Mouse (Mus musculus): ENCODE results near the gene Ptprg. TPM values are rescaled to one million over a fixed set of nuclear protein-coding genes. Genes with fewer than 3 reads are reported as not detected.

The Ptprg gene
- polyA plus RNA-seq, 1 experiment from 2014 or later: 47.9 TPM

DNA sequence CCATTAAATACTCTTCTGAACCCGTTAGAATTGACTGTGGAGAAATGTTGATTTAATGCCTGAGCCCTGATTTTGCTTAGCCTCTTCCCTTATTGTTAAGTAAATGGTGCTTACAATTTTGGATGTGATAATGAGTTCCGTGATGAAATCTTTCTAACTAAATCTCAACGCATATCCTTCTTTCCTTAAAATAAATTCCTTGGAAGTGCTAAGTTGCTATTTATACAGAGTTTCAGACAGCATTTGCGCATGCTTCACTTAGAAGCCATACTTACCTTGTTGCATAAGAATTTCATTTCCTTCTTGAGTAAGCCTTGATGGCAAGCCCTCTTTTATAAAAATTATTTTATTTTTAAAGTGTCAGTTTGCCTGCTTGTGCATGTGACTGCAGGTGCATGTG is 70.2 kb downstream of the Ptprg start:
- Histone ChIP-seq H3K9ac (no peak overlapping the region), H3K9me3 (no peaks in the 10 kb centered on the region), H3K4me1 (peaks cover 20% of the 10 kb centered on the region), H3K36me3 (no peaks in the 10 kb centered on the region), H3K27me3 (no peaks in the 10 kb centered on the region), H3K27ac (no peak overlapping the region), H3K4me3 (no peak overlapping the region), H3K4me2 (replicated peaks) (no peak overlapping the region)
- no peak for ATAC-seq (ENCODE audit: insufficient number of reproducible peaks, insufficient read depth, low FRiP score, low TSS enrichment)
- 81% methylated on average over 4 of the region's 4 CpGs for WGBS

DNA sequence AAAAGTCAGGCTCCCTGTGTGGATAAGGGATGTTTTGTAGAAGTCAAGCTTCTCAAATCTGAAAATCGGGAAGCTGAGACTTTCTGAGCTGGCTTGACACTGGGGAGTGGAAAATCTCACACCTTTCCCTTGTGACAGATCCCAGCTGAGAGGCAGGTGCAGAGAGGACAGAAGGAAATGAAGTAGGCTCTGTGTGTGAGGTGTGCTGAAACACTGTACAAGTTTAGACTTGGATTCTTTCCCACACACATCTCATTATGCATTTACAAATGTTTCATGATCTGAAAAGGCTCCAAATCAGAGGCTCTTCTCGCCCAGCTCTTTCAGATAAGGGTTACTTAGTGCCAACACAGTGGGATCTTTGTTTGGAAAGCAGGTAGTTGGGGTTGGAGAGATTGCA is 77.4 kb downstream of the Ptprg start:
- H3K27ac ChIP-seq: no peak overlapping the region
- H3K4me1 ChIP-seq: peaks cover 14% of the 10 kb centered on the region
- H3K36me3 ChIP-seq: no peaks in the 10 kb centered on the region
- 53% methylated on average over 2 of the region's 2 CpGs for WGBS
- no peaks in the 10 kb centered on the region for H3K27me3 ChIP-seq
- no peak for ATAC-seq (ENCODE audit: insufficient number of reproducible peaks, insufficient read depth, low FRiP score, low TSS enrichment)
- no peak overlapping the region for H3K9ac ChIP-seq
- H3K9me3 ChIP-seq: no peaks in the 10 kb centered on the region
- no peak overlapping the region for H3K4me3 ChIP-seq
- H3K4me2 ChIP-seq (replicated peaks): no peak overlapping the region

DNA sequence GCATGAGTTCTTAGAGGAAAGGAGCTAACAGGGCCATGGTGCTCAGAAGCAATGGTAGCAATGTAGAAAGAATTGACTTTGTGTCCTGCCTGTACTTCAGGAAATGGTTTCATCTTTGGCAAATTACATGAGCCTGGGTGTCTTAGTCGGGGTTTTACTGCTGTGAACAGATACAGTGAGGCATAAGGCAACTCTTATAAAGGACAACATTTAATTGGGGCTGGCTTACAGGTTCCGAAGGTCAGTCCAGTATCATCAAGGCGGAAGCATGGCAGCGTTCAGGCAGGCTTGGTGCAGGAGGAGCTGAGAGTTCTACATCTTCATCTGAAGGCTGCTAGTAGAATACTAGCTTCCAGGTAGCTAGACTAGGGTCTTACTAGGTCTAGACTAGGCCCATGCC is 78.2 kb downstream of the Ptprg start:
- Histone ChIP-seq H3K4me1 (peaks cover 14% of the 10 kb centered on the region), H3K27me3 (no peaks in the 10 kb centered on the region), H3K4me3 (no peak overlapping the region), H3K9ac (no peak overlapping the region), H3K27ac (no peak overlapping the region), H3K9me3 (no peaks in the 10 kb centered on the region), H3K4me2 (replicated peaks) (no peak overlapping the region), H3K36me3 (no peaks in the 10 kb centered on the region)
- ATAC-seq (ENCODE audit: insufficient number of reproducible peaks, insufficient read depth, low FRiP score, low TSS enrichment): no peak
- 96% methylated on average over 4 of the region's 4 CpGs for WGBS

DNA sequence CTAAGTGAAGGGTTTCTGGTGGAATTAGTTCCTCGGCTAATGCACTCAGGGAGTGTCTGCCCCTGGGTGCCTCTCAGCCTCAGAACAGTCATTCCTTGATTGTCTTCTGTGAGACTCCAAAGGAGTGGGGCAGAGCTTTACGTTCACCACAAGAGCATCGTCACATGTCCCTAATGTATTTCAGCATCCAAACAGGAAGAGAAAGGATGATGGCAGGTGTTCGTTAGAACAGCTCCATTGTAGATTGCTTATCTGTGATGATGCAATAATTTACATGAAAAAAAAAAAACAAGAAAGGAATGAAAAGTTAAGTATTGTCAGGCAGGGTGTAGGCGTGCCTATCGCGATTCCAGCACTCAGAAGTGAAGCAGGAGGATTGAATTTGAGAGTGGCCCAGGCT is 84.3 kb downstream of the Ptprg start:
- Histone ChIP-seq H3K9ac (no peak overlapping the region), H3K27me3 (no peaks in the 10 kb centered on the region), H3K4me1 (peaks cover 6% of the 10 kb centered on the region), H3K9me3 (no peaks in the 10 kb centered on the region), H3K4me2 (replicated peaks) (no peak overlapping the region), H3K4me3 (no peak overlapping the region), H3K36me3 (no peaks in the 10 kb centered on the region), H3K27ac (no peak overlapping the region)
- WGBS: 86% methylated on average over 7 of the region's 7 CpGs
- no peak for ATAC-seq (ENCODE audit: insufficient number of reproducible peaks, insufficient read depth, low FRiP score, low TSS enrichment)

DNA sequence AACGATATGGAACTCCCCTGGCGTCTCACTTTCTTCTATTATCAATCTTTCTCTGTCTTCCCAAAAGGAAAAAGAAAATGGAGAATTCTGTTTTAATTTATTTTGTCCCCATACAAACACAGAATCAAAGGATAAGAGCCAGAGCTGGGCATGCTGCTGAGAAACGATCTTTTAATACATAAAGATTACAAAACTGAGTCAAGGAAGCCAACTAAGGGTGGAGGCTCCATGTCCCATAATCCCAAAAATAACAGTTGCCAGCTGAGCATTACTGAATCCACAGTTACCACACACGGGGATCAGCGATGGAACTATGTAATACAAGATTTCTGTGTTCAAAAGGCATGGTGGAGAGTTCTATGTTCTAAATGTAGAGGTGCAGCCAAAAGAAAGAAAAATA is 86.0 kb downstream of the Ptprg start:
- no peak for ATAC-seq (ENCODE audit: insufficient number of reproducible peaks, insufficient read depth, low FRiP score, low TSS enrichment)
- WGBS: 92% methylated on average over 5 of the region's 5 CpGs
- Histone ChIP-seq H3K4me2 (replicated peaks) (no peak overlapping the region), H3K9me3 (no peaks in the 10 kb centered on the region), H3K4me1 (peaks cover 6% of the 10 kb centered on the region), H3K27ac (no peak overlapping the region), H3K27me3 (no peaks in the 10 kb centered on the region), H3K9ac (no peak overlapping the region), H3K4me3 (no peak overlapping the region), H3K36me3 (no peaks in the 10 kb centered on the region)

DNA sequence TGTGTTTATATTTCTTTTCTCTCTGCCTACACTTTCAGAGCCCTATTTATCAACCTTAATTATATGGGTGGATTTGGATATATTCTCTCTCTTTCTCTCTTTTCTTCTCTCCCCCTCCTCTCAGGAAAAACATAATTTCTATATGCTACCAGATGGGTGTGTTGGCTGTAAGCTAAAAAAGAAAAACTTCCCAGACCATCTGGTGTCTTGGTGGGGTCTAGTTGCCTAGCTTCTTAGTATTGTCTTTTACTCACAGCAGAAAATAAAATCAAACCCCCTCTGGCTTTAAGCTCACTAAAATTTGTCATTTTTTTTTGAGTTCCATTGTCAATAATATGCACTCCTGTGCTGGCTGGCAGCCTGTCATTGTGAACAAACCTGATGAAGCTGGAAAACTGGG is 87.0 kb downstream of the Ptprg start:
- H3K9me3 ChIP-seq: no peaks in the 10 kb centered on the region
- no peaks in the 10 kb centered on the region for H3K36me3 ChIP-seq
- no peak overlapping the region for H3K4me2 ChIP-seq (replicated peaks)
- no peak for ATAC-seq (ENCODE audit: insufficient number of reproducible peaks, insufficient read depth, low FRiP score, low TSS enrichment)
- H3K27ac ChIP-seq: no peak overlapping the region
- no peaks in the 10 kb centered on the region for H3K27me3 ChIP-seq
- peaks cover 6% of the 10 kb centered on the region for H3K4me1 ChIP-seq
- H3K9ac ChIP-seq: no peak overlapping the region
- no peak overlapping the region for H3K4me3 ChIP-seq

DNA sequence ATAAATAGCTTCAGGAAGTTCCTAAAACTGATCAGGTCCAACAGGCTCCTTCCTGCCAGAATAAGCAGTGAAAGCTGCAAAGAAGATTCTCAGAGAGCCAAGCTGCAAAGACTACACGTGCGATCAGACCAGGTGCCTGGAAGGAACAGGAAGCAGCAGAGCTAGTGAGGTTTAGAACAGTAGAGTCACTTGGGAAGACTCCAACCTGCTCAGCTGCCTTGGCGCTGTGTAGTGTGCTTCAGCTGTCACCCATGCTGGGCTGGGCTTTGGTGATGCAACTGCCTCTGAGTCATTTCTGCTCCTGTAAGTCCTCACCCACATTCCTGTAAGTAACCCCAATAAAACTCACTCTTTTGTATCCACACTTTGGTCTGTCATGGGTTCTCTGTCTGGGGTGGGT is 87.7 kb downstream of the Ptprg start:
- no peak overlapping the region for H3K27ac ChIP-seq
- no peak for ATAC-seq (ENCODE audit: insufficient number of reproducible peaks, insufficient read depth, low FRiP score, low TSS enrichment)
- no peaks in the 10 kb centered on the region for H3K27me3 ChIP-seq
- no peaks in the 10 kb centered on the region for H3K9me3 ChIP-seq
- peaks cover 6% of the 10 kb centered on the region for H3K4me1 ChIP-seq
- H3K9ac ChIP-seq: no peak overlapping the region
- H3K4me2 ChIP-seq (replicated peaks): no peak overlapping the region
- H3K4me3 ChIP-seq: no peak overlapping the region
- 85% methylated on average over 3 of the region's 3 CpGs for WGBS
- no peaks in the 10 kb centered on the region for H3K36me3 ChIP-seq

DNA sequence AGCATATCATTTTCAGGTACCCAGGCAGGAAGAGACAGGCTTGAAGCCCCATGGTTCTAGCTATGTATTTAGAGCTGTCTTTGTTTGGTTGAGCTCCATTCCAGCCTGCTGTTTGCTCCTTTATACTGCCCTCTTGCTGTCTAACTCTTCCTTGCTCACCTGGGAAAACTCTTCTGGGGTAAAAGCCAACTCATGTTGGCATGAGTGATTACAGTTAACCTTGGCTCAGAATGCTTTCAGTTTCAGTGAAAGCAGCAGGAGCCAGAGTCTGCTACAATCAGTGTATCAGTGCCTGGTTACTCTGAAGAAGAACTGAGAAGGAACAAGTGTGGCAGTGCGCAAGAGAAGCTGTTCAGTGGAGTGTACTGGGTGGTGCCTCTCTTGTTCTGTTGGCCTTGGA is 89.6 kb downstream of the Ptprg start:
- Histone ChIP-seq H3K36me3 (no peaks in the 10 kb centered on the region), H3K9ac (no peak overlapping the region), H3K4me1 (peaks cover 6% of the 10 kb centered on the region), H3K27me3 (no peaks in the 10 kb centered on the region), H3K9me3 (no peaks in the 10 kb centered on the region), H3K27ac (no peak overlapping the region), H3K4me2 (replicated peaks) (no peak overlapping the region), H3K4me3 (no peak overlapping the region)
- 89% methylated on average over 1 of the region's 1 CpGs for whole genome bisulfite sequencing
- no peak for ATAC-seq (ENCODE audit: insufficient number of reproducible peaks, insufficient read depth, low FRiP score, low TSS enrichment)

DNA sequence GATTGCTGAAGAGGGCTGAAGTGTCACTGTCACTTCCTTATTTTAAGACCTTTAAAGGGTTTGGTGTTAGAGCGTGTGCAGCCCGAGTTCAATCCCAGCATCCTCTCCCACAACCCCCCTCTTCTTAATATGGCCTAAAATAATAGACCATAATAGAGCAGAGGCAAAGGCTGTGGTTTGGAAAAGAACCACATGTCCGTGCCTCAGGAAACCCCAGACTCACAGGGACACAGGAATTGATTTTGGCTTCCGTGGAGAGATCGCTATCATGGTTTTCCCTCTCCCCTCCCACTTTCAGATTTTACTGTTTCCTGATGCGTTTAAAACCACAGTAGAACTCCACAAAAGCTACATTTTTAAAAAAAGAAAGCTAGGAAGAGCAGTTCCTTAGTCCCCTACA is 104.0 kb downstream of the Ptprg start:
- H3K4me3 ChIP-seq: no peak overlapping the region
- no peak overlapping the region for H3K27ac ChIP-seq
- H3K27me3 ChIP-seq: no peaks in the 10 kb centered on the region
- 41% methylated on average over 6 of the region's 6 CpGs for WGBS
- no peaks in the 10 kb centered on the region for H3K36me3 ChIP-seq
- no peaks in the 10 kb centered on the region for H3K9me3 ChIP-seq
- peaks cover 15% of the 10 kb centered on the region; the same call in 1 of the 2 replicates for H3K4me1 ChIP-seq
- ATAC-seq (ENCODE audit: insufficient number of reproducible peaks, insufficient read depth, low FRiP score, low TSS enrichment): 0 out of 2 replicates have a peak, but pooled peaks have one; percentile 56
- H3K9ac ChIP-seq: no peak overlapping the region
- H3K4me2 ChIP-seq (replicated peaks): no peak overlapping the region

DNA sequence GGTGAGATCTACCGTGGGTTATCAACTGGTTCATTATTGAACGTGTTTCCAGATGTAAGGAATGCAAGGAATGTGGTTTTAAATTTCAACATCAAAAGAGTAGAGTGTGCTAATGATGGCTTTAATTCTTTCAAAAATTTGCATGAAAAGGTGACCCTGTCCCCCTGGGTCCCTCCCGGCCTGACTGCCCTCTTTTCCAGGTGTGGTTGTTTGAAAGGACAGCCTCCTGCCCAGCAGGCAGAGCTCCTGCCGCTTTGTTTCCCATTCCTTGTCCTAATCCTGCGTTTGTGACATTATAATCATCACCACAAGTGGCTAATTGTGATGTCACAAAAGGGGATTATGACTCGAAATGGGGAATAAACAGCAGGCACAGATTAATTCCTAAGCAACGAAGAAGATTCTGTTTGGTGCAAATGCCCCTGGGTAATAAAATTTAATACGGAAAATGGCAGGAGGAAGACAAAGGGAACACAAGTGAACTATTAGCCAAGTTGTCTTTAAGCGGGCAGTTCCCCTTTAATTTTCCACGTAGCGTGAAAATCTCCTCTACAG is 110.4 kb downstream of the Ptprg start:
- Histone ChIP-seq H3K36me3 (no peaks in the 10 kb centered on the region), H3K27ac (no peak overlapping the region), H3K9me3 (no peaks in the 10 kb centered on the region), H3K4me3 (no peak overlapping the region), H3K27me3 (no peaks in the 10 kb centered on the region), H3K9ac (no peak overlapping the region), H3K4me2 (replicated peaks) (no peak overlapping the region), H3K4me1 (peaks cover 28% of the 10 kb centered on the region)
- ATAC-seq (ENCODE audit: insufficient number of reproducible peaks, insufficient read depth, low FRiP score, low TSS enrichment): no peak
- WGBS: 9% methylated on average over 11 of the region's 11 CpGs

DNA sequence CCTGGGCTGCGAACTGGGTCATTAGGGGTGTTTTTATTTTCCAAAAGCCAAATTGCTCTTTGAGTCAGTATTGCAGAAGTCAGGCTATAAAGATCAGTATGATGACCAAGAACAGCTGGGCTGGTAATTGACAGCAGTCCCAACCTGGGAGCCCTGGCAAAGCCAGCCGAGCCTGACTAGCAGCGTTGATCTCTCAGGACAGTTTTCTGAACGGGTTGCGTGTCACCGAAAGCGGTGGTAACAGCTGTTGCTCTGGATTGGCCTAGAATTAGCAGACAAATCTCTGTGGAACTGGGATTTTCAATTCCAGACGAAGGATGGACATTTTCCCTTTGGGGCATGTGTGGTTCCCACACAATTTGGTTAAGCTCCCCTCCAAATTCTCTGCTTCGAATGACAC is 111.0 kb downstream of the Ptprg start:
- ATAC-seq (ENCODE audit: insufficient number of reproducible peaks, insufficient read depth, low FRiP score, low TSS enrichment): no peak
- no peaks in the 10 kb centered on the region for H3K9me3 ChIP-seq
- H3K36me3 ChIP-seq: no peaks in the 10 kb centered on the region
- no peak overlapping the region for H3K4me3 ChIP-seq
- no peak overlapping the region for H3K27ac ChIP-seq
- H3K4me1 ChIP-seq: peaks cover 28% of the 10 kb centered on the region
- H3K4me2 ChIP-seq (replicated peaks): no peak overlapping the region
- WGBS: 16% methylated on average over 9 of the region's 9 CpGs
- no peaks in the 10 kb centered on the region for H3K27me3 ChIP-seq
- H3K9ac ChIP-seq: no peak overlapping the region

DNA sequence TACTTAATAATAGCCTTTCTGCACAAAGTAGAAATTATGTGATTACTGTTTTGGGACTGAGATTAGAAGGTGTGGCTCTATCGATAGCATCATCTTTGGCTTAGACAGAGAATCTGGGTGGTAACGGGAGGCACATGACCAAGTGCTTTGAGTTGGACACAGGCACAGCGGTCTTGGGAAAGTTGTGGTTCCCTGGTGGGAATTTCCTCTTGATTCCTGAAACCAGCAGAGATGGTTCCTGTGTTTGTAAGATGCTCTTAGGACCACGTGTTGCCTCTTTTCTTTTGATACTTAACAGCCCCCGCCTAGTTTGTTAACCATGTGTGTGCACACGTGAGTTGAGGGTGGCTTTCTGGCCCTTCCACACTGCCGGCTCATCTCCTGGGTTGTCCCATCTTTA is 111.7 kb downstream of the Ptprg start:
- Histone ChIP-seq H3K27ac (no peak overlapping the region), H3K4me2 (replicated peaks) (no peak overlapping the region), H3K4me3 (no peak overlapping the region), H3K9ac (no peak overlapping the region), H3K4me1 (peaks cover 28% of the 10 kb centered on the region), H3K27me3 (no peaks in the 10 kb centered on the region), H3K36me3 (no peaks in the 10 kb centered on the region), H3K9me3 (no peaks in the 10 kb centered on the region)
- 61% methylated on average over 7 of the region's 7 CpGs for WGBS
- no peak for ATAC-seq (ENCODE audit: insufficient number of reproducible peaks, insufficient read depth, low FRiP score, low TSS enrichment)

DNA sequence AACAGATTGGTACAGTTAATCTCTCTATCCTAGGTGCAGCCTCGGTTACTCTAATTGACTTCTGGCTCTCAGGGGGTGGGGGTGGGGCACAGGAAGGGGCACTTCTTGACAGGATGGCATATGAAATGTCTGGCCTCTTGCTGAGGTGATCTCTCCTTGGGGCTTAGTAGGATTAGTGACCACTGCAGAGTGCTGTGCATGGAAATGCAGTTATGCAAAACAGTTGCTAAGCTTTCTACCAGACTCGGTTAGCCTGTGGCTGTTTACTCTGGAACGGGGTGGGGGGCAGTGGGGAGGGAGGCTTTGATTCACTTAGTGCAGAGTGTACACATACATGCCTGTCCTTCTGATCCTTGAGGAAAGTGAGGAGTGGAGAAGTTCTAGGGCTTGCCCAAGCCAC is 114.4 kb downstream of the Ptprg start:
- Histone ChIP-seq H3K9ac (no peak overlapping the region), H3K36me3 (no peaks in the 10 kb centered on the region), H3K4me3 (no peak overlapping the region), H3K4me1 (peaks cover 38% of the 10 kb centered on the region), H3K27me3 (no peaks in the 10 kb centered on the region), H3K27ac (no peak overlapping the region), H3K4me2 (replicated peaks) (no peak overlapping the region), H3K9me3 (no peaks in the 10 kb centered on the region)
- ATAC-seq (ENCODE audit: insufficient number of reproducible peaks, insufficient read depth, low FRiP score, low TSS enrichment): no peak
- WGBS: 12% methylated on average over 3 of the region's 3 CpGs
